Mouse (Mus musculus): ENCODE results near the gene Smim6.
A peak's percentile ranks its signal among the peaks of the same experiment; 100 is the strongest.

Gene Smim6

DNA sequence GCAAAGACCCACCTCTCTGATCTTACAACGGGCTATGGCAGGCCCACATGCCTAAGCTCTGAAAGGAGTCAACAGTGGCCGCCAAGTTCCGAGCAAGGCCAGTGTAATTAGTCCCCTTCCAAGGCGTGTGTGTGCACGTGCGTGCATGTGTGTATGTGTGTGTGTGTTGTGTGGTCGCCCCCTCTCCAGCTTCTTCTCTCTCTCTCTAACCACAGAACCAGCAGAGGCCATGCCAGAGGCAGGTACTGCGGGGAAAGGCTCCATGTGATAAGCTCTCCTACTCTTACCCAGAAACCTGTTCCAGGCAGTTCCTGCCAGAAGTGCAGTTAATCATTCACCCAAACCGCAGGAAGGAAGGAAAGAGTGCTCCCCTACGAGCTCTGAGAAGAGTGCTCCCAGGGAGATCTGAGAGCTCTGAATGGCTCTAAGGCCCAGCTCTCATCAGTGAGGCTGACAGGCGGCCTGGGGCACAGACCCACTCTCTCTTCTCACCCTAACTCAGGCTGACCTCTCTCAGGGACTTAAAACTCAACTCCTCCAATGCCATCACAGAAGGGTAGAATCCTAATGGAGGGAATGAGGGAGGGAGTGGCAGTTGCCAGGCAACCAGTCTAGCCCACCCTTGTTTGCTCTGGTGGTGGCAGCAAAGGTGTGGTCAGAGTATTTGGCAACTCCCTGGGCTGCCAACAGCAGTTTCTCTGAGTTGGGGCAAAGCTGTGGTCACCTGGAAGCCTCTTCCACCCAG lies at the start of gene Smim6:
TSS of gene Smim6 (plus strand) at position 386 of the 745 bp plus-strand sequence.
- peak in 1 of 2 experiments; percentile 48 for DNase-seq (ENCODE audit: low spot score in 2 of 2)

DNA sequence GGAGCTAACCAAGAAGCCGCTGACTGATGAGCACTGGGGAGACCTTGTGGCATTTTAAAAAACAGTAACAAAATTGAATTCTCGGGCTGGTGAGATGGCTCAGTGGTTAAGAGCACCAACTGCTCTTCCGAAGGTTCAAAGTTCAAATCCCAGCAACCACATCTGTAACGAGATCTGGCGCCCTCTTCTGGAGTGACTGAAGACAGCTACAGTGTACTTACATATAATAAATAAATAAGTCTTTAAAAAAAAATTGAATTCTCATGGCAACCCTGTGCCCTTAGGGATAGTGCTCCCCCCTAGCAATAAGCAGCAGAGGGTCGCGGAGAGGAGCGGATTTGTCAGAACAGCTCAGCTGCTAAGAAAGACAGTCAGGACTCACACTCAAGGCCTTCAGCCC lies 47.9 kb upstream of the Smim6 start:
- no peak for DNase-seq (ENCODE audit: low spot score in 2 of 2)

DNA sequence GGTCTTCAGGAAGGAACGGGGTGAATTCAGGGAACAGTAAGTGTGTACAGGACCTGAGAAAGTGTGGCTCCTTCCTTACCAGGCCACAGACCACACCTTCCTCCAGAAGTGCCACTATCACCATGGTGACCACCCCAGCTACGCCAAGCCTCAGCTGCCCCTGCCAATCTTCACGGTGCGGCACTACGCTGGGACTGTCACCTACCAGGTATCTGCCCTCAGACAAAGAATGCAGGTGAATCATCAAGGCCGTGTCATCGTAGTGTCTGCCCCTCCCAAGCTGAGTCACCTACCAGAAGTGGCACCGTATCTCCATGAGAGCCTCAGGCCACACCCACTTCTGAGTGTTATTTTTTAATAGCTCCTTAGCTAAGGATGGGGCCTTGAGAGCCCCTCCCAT lies 42.4 kb upstream of the Smim6 start:
- no peak for DNase-seq (ENCODE audit: low spot score in 2 of 2)

DNA sequence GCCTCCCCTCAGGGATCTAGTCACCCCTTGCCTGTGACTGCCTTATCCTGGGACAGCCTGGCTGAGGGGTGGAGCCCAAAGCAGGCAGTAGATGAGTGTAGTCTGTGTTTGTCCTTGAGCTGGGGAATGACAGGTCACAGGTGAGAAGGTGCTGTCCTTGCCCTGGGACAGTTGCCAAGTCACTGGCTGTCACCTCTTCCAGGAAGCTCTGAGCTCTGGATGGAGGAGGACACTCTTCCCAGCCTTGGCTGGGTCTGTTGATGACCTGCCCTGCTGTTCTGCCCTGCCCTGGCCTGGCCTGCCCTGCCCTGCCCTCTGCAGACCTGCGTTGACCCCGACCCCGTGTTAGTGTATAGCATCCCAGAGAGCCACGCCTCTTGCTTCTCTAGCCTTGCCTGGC lies 39.4 kb upstream of the Smim6 start:
- DNase-seq (ENCODE audit: low spot score in 2 of 2) = no peak

DNA sequence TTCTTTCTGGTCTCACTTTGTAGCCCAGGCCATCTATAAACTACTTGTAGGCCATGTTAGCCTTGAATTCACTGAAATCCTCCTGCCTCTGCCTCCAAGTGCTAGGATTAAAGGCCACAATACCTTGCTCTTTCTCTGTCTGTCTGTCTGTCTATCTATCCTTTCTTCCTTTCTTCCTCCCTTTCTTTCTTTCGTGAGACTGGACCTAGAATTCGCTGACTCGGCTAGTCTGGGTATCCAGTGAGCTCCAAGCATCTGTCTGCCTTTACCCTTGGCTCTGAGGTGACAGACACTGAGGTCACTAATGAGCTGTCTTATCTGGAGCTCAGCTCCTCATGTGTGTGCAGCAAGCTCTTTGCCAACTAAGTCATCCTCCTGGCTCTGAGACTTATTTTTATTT lies 35.9 kb upstream of the Smim6 start:
- no peak for DNase-seq (ENCODE audit: low spot score in 2 of 2)

DNA sequence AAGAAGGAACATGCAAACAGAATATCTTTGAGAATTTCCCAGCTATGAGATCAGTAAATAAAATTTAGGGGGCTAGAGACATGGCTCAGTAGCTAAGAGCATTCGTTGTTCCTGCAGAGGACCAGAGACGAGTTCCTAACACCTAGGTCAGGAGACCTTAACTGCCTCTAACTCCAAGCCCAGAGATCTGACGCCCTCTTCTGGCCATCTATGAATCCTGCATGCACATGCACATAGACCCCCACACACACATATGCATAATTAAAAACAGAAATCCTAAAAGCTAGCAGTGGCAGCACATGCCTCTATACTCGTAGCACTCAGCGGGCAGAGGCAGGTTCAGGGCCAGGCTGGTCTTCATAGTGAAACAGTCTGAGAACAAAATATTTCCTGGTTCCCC lies 35.4 kb upstream of the Smim6 start:
- no peak for DNase-seq (ENCODE audit: low spot score in 2 of 2)

DNA sequence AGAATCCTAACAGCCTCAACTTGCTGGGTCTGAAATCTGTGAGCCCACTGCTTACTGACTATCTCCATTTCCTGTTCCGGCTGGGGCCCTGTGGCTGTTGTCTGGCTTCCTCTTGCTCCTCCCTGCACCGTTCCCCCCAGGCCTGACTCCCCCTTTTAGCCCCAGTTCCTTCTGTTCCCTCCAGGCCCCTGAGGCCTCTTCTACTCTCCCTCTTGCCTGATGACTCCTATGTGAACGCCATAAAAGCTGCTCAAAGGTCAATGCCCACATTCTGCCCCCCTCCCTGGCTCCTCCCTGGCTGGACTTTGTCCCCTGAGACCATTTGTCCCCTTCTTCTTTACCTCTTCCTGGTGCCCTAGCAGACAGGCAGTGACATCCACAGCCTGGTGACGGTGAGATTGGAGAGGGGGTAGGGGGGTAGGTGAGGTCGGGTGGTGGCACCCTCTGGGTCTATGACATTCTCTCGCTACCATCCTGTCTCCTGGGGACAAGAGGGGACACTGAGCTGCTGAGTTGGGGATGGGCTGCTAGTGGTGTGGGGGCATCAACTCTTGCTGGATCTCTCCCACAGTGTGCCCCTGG lies 34.6 kb upstream of the Smim6 start:
- no peak for DNase-seq (ENCODE audit: low spot score in 2 of 2)

DNA sequence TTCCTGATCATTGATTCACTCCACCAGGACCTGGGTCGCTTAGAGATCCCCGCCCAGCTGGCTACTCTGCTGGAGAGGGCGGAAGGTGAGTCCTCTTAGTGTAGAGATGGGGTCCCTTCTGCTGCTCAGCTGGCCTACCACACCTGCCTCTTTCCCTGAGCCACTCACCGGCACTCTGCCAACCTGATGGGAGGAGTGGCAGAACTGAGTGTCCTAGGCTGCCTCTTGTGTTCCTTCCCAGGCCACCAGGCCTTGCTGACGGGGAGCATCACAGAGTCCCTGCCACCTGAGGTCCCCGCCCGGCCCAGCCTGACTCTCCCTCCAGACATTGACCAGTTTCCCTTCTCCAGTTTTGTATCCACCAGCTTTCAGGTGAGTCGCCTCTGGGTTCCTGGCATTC lies 33.7 kb upstream of the Smim6 start:
- no peak for DNase-seq (ENCODE audit: low spot score in 2 of 2)

DNA sequence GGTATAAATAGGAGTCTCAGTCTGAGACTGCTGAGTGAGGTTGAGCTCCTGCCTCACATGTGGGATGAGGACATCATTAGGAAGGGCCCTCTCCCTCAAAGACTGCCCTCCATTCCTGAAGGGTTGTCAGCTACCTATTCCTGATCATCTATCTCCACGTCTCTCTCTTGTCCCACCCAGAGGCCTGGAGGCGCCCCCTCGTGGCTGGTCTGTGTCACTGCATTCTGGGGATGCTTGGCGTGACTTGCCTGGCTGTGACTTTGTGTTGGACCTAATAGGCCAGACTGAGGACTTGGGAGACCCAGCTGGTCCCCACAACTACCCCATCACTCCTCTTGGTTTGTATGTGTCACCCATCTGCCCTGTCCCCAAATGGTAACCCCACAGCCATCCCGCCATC lies 30.8 kb upstream of the Smim6 start:
- peak in 1 of 2 experiments; percentile 26 for DNase-seq (ENCODE audit: low spot score in 2 of 2)

DNA sequence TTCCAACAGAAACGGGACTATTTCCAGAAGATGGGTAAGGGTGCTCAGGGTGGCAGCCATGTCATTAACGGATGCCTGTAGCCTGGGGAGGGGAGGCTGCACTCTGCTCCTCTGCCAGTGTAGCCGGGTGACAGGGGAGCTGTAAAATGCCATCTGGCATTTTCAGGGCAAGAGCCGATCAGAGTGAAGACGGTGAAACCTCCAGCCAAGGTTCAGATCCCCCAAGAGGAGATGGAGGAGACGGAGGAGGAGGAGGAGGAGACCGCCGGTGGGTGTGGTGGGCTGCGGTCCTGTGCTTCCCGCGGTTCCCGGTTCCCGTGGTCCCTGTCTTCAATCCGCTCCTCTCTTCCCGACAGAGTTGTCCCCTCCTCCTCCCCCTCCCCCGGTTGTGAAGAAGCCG lies 28.6 kb upstream of the Smim6 start:
- no peak for DNase-seq (ENCODE audit: low spot score in 2 of 2)

DNA sequence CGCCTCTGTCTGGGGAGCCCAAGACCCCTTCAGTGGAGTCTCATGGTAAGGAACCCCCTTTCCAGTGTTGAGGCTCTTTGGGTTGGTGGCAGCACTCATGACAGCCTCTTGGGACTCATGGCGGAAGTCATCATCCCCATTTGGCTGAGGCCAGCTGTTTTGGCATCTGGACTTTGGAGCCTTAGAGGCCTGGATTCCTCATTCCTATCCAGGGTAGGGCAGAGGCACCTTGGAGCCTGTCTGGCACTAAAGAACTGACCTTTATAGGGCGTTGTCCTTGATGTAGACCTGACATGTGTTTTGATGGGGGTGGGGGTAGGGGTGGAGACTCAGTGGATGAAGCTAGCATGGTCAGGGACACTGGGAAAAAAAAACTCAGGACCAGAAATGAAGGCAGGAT lies 27.5 kb upstream of the Smim6 start:
- no peak for DNase-seq (ENCODE audit: low spot score in 2 of 2)

DNA sequence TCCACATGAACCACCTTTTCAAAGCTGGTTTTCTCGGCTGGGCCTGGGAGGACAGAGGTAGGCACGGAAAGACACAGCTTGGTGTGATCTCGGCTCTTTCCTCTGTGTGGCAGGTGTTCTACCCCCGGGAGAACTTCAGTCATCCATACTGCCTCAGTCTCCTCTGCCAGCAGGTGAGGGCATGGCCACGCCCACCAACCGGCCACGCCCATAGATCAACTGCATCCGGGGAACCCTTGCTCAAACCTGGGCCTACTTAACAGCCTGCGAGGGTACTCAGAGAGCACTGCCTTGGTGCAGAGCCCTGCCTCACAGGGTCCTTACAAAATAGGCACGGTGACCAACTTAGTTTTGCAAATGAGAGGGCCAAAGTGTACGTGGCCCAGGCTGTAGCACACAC lies 26.5 kb upstream of the Smim6 start:
- no peak for DNase-seq (ENCODE audit: low spot score in 2 of 2)

DNA sequence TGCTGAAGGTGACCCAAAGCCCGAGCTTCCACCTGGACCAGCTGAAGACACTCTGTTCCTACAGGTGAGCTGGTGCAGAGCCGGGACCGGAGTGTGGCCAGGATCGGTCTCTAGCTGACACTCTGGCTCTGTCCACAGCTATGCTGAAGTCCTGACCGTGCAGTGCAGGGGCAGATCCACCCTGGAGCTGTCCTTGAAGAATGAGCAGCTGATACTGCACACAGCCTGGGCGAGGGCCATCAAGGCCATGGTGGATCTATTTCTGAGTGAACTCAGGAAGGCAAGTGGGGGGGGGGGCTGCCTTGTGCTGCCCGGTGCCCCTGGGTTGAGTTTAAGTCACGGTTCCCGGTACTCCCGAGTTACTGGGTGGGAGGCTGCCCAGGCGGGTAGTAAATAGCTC lies 25.4 kb upstream of the Smim6 start:
- DNase-seq (ENCODE audit: low spot score in 2 of 2) = no peak

DNA sequence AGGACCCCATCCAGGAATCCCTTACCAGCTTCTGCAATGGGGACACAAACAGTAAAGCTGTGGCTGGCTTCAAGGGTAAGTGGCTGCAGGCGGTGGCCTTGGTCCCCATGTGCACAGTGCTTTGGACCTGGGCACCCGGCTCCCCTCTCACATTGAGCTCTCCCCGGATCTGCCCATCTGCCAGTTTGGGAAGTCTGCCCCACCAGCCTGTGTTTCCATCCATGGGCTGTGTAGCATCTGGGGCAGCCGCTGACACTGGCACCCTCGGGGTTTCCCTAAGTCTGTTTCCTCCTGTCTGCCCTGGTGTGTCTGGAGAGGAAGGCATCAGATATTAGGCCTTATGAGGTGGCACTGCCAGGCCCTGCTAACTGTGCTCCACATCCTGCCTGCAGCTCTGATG lies 23.8 kb upstream of the Smim6 start:
- no peak for DNase-seq (ENCODE audit: low spot score in 2 of 2)

DNA sequence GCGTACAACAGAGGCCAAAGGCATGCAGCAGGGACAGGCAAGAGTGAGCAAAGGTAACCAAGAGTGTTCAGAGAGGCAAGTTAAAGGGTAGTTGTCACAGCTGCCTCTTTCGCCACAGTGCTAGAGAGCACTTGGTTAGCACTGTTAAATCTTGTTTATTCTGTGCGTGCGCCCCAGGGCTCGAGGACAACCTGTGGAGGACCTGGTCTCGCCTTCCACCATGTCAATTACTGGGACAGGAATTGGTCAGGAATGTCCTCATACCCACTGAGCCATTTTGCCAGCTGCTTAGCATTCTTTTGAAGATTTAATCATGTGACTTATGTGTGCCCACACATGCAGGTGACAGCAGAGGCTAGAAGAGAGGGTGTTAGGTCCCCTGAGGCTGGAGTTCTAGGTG lies 22.7 kb upstream of the Smim6 start:
- DNase-seq (ENCODE audit: low spot score in 2 of 2) = no peak

DNA sequence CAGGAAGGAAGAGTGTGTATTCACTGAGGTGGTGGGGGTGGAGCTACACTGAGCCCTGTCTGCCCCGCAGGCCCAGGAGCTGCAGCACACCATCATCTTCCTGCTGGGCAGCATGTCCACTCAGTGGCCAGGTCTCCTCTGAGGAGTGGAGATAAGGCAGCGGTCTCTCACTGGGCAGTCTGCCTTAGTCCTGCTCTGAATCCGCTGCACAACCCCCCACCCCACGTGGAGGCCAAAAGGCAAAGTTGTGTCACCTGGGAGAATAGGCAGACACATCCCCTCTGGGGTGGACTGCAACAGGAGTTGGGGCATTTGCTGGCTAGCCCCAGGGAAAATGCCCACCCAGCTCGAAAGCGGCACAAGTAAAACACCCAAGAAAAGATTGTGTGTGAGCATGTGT lies 19.6 kb upstream of the Smim6 start:
- DNase-seq (ENCODE audit: low spot score in 2 of 2) = no peak

DNA sequence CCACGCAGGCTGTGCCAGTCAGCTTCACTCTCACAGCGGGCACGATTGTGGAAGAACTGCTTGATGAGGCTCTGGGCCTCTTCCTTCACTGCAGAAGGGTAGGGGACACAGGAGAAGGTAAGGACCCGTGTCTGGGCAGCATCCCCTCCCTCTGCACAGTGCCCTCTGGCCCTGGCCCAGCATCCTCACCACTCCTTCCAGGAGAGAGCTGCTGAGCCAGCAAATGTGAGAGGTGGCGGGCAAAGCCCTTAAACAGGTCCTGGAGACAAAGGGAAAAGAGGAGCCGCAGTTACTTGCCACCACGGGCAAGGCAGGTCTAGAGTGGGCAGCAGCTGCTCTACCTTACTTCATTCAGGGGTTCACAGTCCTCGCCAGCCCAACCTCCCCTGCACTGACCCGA lies 18.7 kb upstream of the Smim6 start:
- DNase-seq (ENCODE audit: low spot score in 2 of 2) = no peak

DNA sequence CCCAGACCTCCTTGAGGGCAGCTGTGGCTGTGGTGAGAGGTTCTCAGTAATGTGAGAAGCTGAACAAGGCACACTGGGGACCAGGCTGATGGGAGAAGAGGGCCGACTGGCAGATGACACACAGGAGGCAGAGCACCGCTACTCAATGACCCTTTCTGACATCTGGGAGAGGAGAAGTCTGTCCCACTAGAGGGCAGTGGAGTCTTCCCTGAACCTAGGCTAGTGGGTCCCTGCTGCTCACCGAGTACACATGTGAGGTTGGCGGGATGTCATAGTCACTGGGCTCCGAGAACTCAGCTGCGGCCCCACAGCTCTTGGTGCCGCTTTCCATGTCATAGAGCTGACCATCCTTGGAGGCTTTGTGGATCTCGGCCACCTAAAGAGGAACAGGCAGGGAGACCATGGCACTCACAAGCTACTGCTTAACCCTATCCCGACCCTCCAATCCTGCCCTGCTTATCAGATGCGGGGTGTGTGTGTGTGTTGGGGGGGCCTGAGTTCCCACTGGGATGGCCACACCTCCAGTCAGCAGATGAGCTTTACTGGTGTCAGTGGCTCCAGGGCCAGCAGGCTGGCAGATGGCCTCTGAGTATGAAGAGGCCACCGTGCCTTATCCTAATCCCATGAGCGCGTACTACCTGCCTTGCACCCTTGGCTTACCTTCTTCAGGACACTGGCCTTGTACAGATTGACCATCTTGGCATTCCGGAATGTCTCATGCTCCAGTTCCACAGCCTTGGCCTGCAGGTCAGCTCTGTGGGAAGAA lies 16.9 kb upstream of the Smim6 start:
- DNase-seq (ENCODE audit: low spot score in 2 of 2) = no peak

DNA sequence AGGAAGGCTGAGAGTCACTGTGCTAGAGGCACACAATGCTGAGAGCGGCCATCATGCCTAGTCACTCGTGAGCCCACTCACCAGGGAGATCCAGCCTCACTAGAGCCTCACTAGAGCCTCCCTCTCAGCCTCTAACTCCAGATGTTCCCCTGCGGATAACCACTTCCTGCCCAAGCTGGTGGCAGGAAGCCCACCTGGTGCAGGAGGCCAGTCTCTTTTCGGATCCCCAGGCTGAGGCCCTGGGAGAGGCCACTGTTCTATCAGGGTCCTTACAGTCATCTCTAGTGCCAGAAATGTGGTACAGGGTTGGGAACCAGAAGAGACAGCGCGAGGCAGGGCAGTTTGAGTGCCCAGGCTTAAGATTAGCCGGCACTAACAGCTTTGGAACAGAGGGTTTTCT lies 13.4 kb upstream of the Smim6 start:
- DNase-seq (ENCODE audit: low spot score in 2 of 2) = no peak

DNA sequence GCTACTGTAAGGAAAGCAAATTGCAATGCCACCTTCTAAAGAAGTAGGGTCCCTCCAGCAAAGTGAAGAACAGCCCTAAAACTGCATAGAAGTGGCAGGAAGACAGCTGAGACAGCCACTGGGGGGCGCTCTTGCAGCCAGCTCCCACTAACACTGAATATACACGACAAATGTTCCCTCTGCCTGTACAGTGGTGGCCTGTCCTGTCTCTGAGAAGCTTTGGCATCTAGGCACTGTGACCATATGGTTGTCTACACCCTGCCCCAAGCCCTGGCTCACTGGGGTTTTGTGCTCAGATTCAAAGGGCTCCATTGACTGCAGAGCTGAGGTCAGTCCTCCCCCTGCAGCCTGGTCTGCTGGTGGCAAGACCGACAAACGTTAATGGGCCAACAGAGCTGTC lies 12.9 kb upstream of the Smim6 start:
- no peak for DNase-seq (ENCODE audit: low spot score in 2 of 2)

DNA sequence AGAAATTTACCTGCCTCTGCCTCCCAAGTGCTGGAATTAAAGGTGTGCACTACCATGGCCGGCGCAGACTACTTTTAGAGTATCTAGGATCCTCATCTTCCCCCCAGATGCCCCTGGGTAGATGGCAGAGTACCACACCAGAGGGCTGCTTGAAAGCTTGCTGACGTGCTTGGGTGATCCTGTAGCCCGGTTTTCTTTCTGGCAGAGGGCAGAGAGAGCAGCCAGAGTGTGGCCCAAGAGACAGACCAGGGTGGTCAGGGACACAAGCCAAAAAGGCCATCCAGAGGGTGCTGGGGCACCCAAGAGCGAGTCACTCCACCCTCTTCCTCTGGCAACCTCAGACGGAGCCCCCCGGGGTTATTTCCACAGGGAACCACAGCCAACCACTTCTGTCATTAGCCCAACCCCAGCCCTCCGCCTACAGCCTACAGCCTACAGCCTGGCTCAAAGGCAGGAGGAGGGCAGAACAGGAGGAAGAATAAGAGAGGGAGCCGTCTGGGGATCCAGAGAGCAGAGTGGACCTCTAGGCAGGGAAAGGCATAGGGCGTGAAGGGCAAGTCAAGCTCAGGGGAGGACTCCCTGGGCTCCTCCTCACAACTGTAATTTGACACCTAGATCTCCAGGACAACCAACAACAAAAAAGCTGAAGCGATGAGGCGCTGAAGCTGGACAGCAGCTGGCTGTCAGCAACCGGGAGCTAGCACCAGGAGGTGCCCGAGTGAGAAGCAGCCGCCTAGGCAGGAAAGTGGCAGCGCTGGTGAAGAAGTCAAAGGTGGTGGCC lies 12.1 kb upstream of the Smim6 start, which contains the start of gene Smim5:
TSS of gene Smim5 (plus strand) at position 481 of the 781 bp plus-strand sequence.
- peak; percentile 24 to 45 for DNase-seq (ENCODE audit: low spot score in 2 of 2)

Measured in urinary bladder, adult 18-20 months (tissue).